Mouse (Mus musculus) thymus, adult 2 months (tissue): ENCODE data around the gene Marc1.
A peak's percentile ranks its signal among the peaks of the same experiment; 100 is the strongest.

Experiments
- CTCF ChIP-seq: fragments of 200-500 bp; IDR thresholded peaks from 2 replicates; pipeline ENCODE4 v1.5.1; 2012; ENCODE audit warnings: mild to moderate bottlenecking, control low read depth, low read length, moderate library complexity, borderline replicate concordance; ENCODE audit not compliant: control insufficient read depth, poor library complexity, insufficient read depth; ENCODE audit errors: extremely low read depth
- POLR2A ChIP-seq: fragments of 200-500 bp; IDR thresholded peaks from 2 replicates; pipeline ENCODE4 v1.6.1; 2012; ENCODE audit warnings: mild to moderate bottlenecking, low read length, control low read depth, moderate library complexity; ENCODE audit not compliant: control insufficient read depth, poor library complexity, insufficient read depth; ENCODE audit errors: extremely low read depth

GRCm38 (mm10) chr1:184851741-184852618 lies 40.9 kb upstream of the Marc1 start:
- TF ChIP-seq POLR2A, result no peak
- TF ChIP-seq CTCF, result peak; percentile 69; the same call in 1 of the 2 replicates
